Mouse (Mus musculus) heart, adult 8-10 months (tissue): ENCODE data around the gene Sgip1. TPM values are rescaled to one million over a fixed set of nuclear protein-coding genes. Genes with fewer than 3 reads are reported as not detected.

ENCODE experiments used
- DNase-seq: peaks from one replicate; pipeline ENCODE4 v3.0.0; 2022; ENCODE audit warnings: low spot score
- total RNA-seq, 4 experiments: library from RNA; stranded (reverse); gene quantifications; 2 replicates each; pipeline ENCODE4 v1.2.4; 2022

Sgip1 gene
- total RNA-seq, 4 experiments from 2014 or later: 1.0 to 3.9 (median 1.9) TPM

- DNase-seq: no peak
Observed at GRCm38 (mm10) chr4:102895866-102896265, 154.8 kb downstream of the Sgip1 start.

GRCm38 (mm10) chr4:102898987-102899386 lies 157.9 kb downstream of the Sgip1 start:
- DNase-seq: peak; percentile 2

GRCm38 (mm10) chr4:102899683-102900082 lies 158.6 kb downstream of the Sgip1 start:
- peak; percentile 48 for DNase-seq

GRCm38 (mm10) chr4:102900166-102900565 lies 159.1 kb downstream of the Sgip1 start:
- DNase-seq: no peak

- DNase-seq: no peak
Observed at GRCm38 (mm10) chr4:102907843-102908427, 166.8 kb downstream of the Sgip1 start.

GRCm38 (mm10) chr4:102910191-102910590 lies 169.1 kb downstream of the Sgip1 start:
- DNase-seq: no peak

GRCm38 (mm10) chr4:102913176-102913575 lies 172.1 kb downstream of the Sgip1 start:
- no peak for DNase-seq

- no peak for DNase-seq
Observed at GRCm38 (mm10) chr4:102913700-102914327, 172.7 kb downstream of the Sgip1 start.

GRCm38 (mm10) chr4:102918191-102918590 lies 177.1 kb downstream of the Sgip1 start:
- DNase-seq: no peak

- DNase-seq: no peak
Observed at GRCm38 (mm10) chr4:102929491-102929890, 188.4 kb downstream of the Sgip1 start.

- DNase-seq: no peak
Observed at GRCm38 (mm10) chr4:102930679-102931078, 189.6 kb downstream of the Sgip1 start.

GRCm38 (mm10) chr4:102940266-102940665 lies 199.2 kb downstream of the Sgip1 start:
- DNase-seq: no peak

GRCm38 (mm10) chr4:102940738-102941137 lies 199.6 kb downstream of the Sgip1 start:
- DNase-seq: no peak

- DNase-seq: no peak
Observed at GRCm38 (mm10) chr4:102944325-102944724, 203.2 kb downstream of the Sgip1 start.

- DNase-seq: no peak
Observed at GRCm38 (mm10) chr4:102952476-102952875, 211.4 kb downstream of the Sgip1 start.

GRCm38 (mm10) chr4:102955294-102955956 lies 214.3 kb downstream of the Sgip1 start:
- DNase-seq: no peak

- no peak for DNase-seq
Observed at GRCm38 (mm10) chr4:102959409-102959808, 218.3 kb downstream of the Sgip1 start.

GRCm38 (mm10) chr4:102964174-102964573 lies 223.1 kb downstream of the Sgip1 start:
- DNase-seq: no peak

- DNase-seq: no peak
Observed at GRCm38 (mm10) chr4:102967811-102968210, 226.7 kb downstream of the Sgip1 start.

- no peak for DNase-seq
Observed at GRCm38 (mm10) chr4:102969599-102969998, 228.5 kb downstream of the Sgip1 start.

GRCm38 (mm10) chr4:102971159-102971558 lies 230.1 kb downstream of the Sgip1 start:
- no peak for DNase-seq

- no peak for DNase-seq
Observed at GRCm38 (mm10) chr4:102972071-102972470, 231.0 kb downstream of the Sgip1 start.

- no peak for DNase-seq
Observed at GRCm38 (mm10) chr4:102974172-102974571, 233.1 kb downstream of the Sgip1 start.
